Mouse (Mus musculus) hindbrain, embryonic 11.5 days (tissue): ENCODE measurements around the gene Crkl. TPM values are rescaled to one million over a fixed set of nuclear protein-coding genes. Genes with fewer than 3 reads are reported as not detected.

Experiments
- ATAC-seq: fragments of 200-750 bp; cut with Nextera tagmentation; 2 replicates; pipeline ENCODE4 v1.8.0; 2017; ENCODE audit warnings: mild to moderate bottlenecking, moderate TSS enrichment, moderate library complexity; ENCODE audit not compliant: low FRiP score
- DNase-seq: peaks from one replicate; pipeline ENCODE4 v3.0.0-alpha.2; 2015; ENCODE audit warnings: low spot score
- H3K27ac ChIP-seq: fragments of 300-500 bp; sonication (generic); 2 replicates; pipeline ENCODE4 v1.5.1; 2014; ENCODE audit warnings: mild to moderate bottlenecking, low read depth, low read length
- H3K27me3 ChIP-seq: fragments of 300-500 bp; sonication (generic); 2 replicates; pipeline ENCODE4 v1.6.1; 2014; ENCODE audit warnings: mild to moderate bottlenecking, low read length, moderate library complexity, mixed read lengths; ENCODE audit not compliant: control insufficient read depth, insufficient read depth
- H3K36me3 ChIP-seq: fragments of 300-500 bp; sonication (generic); 2 replicates; pipeline ENCODE4 v1.6.1; 2014; ENCODE audit warnings: mild to moderate bottlenecking, low read length, moderate library complexity, mixed read lengths; ENCODE audit not compliant: control insufficient read depth, insufficient read depth
- H3K4me1 ChIP-seq: fragments of 300-500 bp; sonication (generic); replicated peaks from 2 replicates; pipeline ENCODE4 v1.6.1; 2014; ENCODE audit warnings: low read length, mixed read lengths; ENCODE audit not compliant: control insufficient read depth, insufficient read depth
- H3K4me2 ChIP-seq: fragments of 300-500 bp; sonication (generic); replicated peaks from 2 replicates; pipeline ENCODE4 v1.6.1; 2014; ENCODE audit warnings: mild to moderate bottlenecking, low read depth, low read length
- H3K4me3 ChIP-seq: fragments of 300-500 bp; sonication (generic); 2 replicates; pipeline ENCODE4 v1.5.1; 2014; ENCODE audit warnings: low read depth, low read length
- H3K9ac ChIP-seq: fragments of 300-500 bp; sonication (generic); 2 replicates; pipeline ENCODE4 v1.6.1; 2014; ENCODE audit warnings: low read depth, low read length
- H3K9me3 ChIP-seq: fragments of 300-500 bp; sonication (generic); 2 replicates; pipeline ENCODE4 v1.6.1; 2016; ENCODE audit warnings: low read length; ENCODE audit not compliant: control insufficient read depth
- WGBS: fragments of 180-500 bp; shearing (Covaris S2); extraction: QIAGEN DNeasy Blood & Tissue Kit; methylation state at CpG from one replicate; pipeline ENCODE4 v1.1.7; 2014; 5-methylcytosine and 5-hydroxymethylcytosine counted together
- polyA plus RNA-seq: library from polyadenylated mRNA; unstranded; fragments of >200 nt; fragmentation: Nextera tagmentation; extraction: Ambion mirVana; gene quantifications from 2 replicates; pipeline ENCODE4 v1.2.1, GENCODE M21; 2014

Gene Crkl
- polyA plus RNA-seq, 1 experiment from 2014 or later: 79.1 TPM

DNA sequence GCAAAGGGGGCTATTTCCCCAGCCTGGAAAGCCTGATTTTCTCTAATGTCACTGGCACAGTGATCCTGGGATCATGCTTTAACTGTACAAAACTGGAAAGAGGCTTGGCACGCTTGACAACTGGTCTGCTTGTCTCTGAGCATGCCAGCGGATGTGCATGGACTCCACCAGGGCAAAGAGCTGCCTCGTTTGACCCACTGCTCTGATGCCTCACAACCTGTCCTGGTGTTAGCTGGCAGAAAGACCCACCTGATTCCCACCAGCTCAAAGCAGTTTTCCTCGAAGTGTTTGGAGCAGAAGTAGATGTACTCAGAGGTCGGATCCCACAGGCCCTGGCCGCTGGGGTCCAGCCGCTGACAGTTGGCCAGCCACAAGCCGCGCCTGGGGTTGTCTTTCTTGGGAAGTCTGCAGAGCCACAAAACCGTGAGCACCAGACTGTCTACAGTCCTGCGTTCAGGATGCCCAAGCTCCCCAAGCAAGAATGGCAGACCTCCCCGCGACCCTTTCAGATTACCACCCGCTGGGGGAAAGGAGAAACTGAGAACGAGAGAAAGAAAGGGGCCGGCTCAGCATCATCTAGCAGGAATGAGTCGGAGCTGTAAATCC, 78.3 kb downstream of the Crkl start:
- no peaks in the 10 kb centered on the region; the same call in 1 of the 2 replicates for H3K4me1 ChIP-seq
- H3K9me3 ChIP-seq: no peaks in the 10 kb centered on the region
- DNase-seq (peak; percentile 8), ATAC-seq (peak; percentile 20; the same call in 1 of the 2 replicates)
- H3K27ac ChIP-seq: peak overlapping the region; percentile 90
- H3K4me3 ChIP-seq: peak overlapping the region; percentile 48
- H3K9ac ChIP-seq: peak overlapping the region; percentile 68
- H3K36me3 ChIP-seq: peaks cover 10% of the 10 kb centered on the region; the same call in 1 of the 2 replicates
- no peaks in the 10 kb centered on the region for H3K27me3 ChIP-seq
- H3K4me2 ChIP-seq: peak overlapping the region; percentile 59
- WGBS: 23% methylated on average over 17 of the region's 17 CpGs

GRCm38 (mm10) chr16:17530640-17531288, 79.0 kb downstream of the Crkl start, which contains the start of gene Thap7:
Thap7 (minus strand) TSS chr16:17531136.
- under 1% methylated on average over 67 of the region's 67 CpGs for WGBS
- Histone ChIP-seq H3K4me3 (peak within 1 kb of the TSS; percentile 48), H3K27me3 (no peaks in the 10 kb centered on the region), H3K9ac (peak within 1 kb of the TSS; percentile 68), H3K4me1 (no peaks in the 10 kb centered on the region; the same call in 1 of the 2 replicates), H3K27ac (peak within 1 kb of the TSS; percentile 90), H3K9me3 (no peaks in the 10 kb centered on the region), H3K4me2 (peak within 1 kb of the TSS; percentile 59), H3K36me3 (peaks cover 5% of the 10 kb centered on the region; the same call in 1 of the 2 replicates)
- DNase-seq: peak; percentile 98
- peak; percentile 96 for ATAC-seq

- Histone ChIP-seq H3K4me2 (no peak overlapping the region), H3K36me3 (peaks cover 5% of the 10 kb centered on the region; the same call in 1 of the 2 replicates), H3K27me3 (no peaks in the 10 kb centered on the region), H3K4me3 (no peak overlapping the region), H3K27ac (no peak overlapping the region), H3K4me1 (no peaks in the 10 kb centered on the region; the same call in 1 of the 2 replicates), H3K9me3 (no peaks in the 10 kb centered on the region), H3K9ac (no peak overlapping the region)
- WGBS: 65% methylated on average over 4 of the region's 4 CpGs
- ATAC-seq (no peak), DNase-seq (peak; percentile 25)
Measured at GRCm38 (mm10) chr16:17532271-17532670, 80.5 kb downstream of the Crkl start.

DNA sequence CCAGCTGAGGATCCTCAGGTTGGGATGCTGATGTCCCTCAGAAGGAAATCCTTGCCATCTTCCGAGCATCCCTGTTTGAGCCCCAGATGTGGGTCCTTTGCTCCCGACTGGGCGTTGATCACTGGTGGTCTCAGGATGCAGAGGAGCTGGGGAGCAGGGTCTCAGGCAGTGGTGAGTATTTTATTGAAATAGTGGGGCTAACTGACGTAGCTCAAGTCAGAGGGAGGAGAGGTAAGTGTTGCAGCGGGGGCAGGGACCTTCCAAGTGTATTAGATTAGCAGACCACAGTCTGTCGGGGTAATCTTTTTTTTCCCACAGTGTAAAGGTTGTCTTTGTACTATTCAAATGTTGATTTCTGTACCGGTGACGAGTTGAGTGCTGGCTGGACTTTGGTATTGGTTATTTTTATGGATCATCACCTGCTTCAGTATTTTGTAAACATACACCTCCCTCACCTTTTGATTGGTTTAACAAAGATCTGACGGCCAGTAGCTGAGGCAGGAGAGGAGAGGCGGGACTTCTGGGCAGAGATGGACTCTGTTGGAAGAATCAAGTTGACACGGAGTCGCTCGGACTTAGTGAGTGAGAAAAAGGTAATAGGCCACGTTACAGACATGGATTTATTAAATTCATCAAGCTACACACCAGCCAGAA, 81.0 kb downstream of the Crkl start:
- ATAC-seq (no peak), DNase-seq (no peak)
- no peaks in the 10 kb centered on the region for H3K27me3 ChIP-seq
- peaks cover 3% of the 10 kb centered on the region; the same call in 1 of the 2 replicates for H3K36me3 ChIP-seq
- H3K4me2 ChIP-seq: no peak overlapping the region
- 71% methylated on average over 14 of the region's 14 CpGs for WGBS
- no peak overlapping the region for H3K9ac ChIP-seq
- no peak overlapping the region for H3K27ac ChIP-seq
- H3K4me1 ChIP-seq: no peaks in the 10 kb centered on the region; the same call in 1 of the 2 replicates
- H3K4me3 ChIP-seq: no peak overlapping the region
- no peaks in the 10 kb centered on the region for H3K9me3 ChIP-seq

DNA sequence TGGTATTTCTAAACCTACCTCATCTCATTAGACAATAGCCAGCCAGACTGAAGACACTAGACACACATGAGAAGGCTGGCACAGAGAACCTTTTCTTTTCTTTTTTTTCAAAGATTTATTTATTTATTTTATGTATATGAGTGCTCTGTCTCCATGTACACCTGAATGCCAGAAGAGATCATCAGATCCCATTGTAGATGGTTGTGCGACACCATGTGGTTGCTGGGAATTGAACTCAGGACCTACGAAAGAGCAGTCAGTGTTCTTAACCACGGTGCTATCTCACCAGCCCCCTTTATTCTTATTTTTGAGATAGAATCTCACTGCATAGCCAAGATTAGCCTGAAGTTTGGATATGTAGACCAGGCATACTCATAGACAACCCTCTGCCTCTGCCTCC, 84.8 kb downstream of the Crkl start:
- no peak overlapping the region for H3K4me3 ChIP-seq
- H3K9me3 ChIP-seq: no peaks in the 10 kb centered on the region
- no peak for ATAC-seq
- H3K27ac ChIP-seq: no peak overlapping the region
- 88% methylated on average over 3 of the region's 3 CpGs for WGBS
- no peak for DNase-seq
- H3K4me1 ChIP-seq: no peaks in the 10 kb centered on the region
- no peaks in the 10 kb centered on the region for H3K27me3 ChIP-seq
- no peak overlapping the region for H3K9ac ChIP-seq
- H3K36me3 ChIP-seq: no peaks in the 10 kb centered on the region
- H3K4me2 ChIP-seq: no peak overlapping the region

Other genes starting within 250 kb of the Crkl start
- 415 and 422 TPM in 2 replicates for gene Ube2l3, start 249.3 kb upstream of the Crkl start, polyA plus RNA-seq
- 0.78 and 1.0 TPM in 2 replicates for gene Rimbp3, start 243.4 kb upstream of the Crkl start, polyA plus RNA-seq
- gene Hic2, start 218.4 kb upstream of the Crkl start, polyA plus RNA-seq: 7.9 and 8.7 TPM in 2 replicates
- gene Tmem191c, start 175.9 kb upstream of the Crkl start, polyA plus RNA-seq: 5.7 and 7.7 TPM in 2 replicates
- 0.24 and 0.74 TPM in 2 replicates for gene Serpind1, start 120.6 kb upstream of the Crkl start, polyA plus RNA-seq
- 8.3 and 9.0 TPM in 2 replicates for gene Snap29, start 46.0 kb upstream of the Crkl start, polyA plus RNA-seq
- 43.4 and 45.3 TPM in 2 replicates for gene Pi4ka, start 45.7 kb upstream of the Crkl start, polyA plus RNA-seq
- 2.5 and 2.6 TPM in 2 replicates for gene Aifm3, start 37.6 kb downstream of the Crkl start, polyA plus RNA-seq
- gene Lztr1, start 56.7 kb downstream of the Crkl start, polyA plus RNA-seq: 85.3 and 85.8 TPM in 2 replicates
- gene Thap7, start 79.1 kb downstream of the Crkl start, polyA plus RNA-seq: 47.6 and 49.3 TPM in 2 replicates
- gene Lrrc74b, start 109.3 kb downstream of the Crkl start, polyA plus RNA-seq: 0.52 and 1.1 TPM in 2 replicates
- 0.49 and 0.63 TPM in 2 replicates for gene P2rx6, start 109.9 kb downstream of the Crkl start, polyA plus RNA-seq
- gene Slc7a4, start 131.2 kb downstream of the Crkl start, polyA plus RNA-seq: 1.9 and 2.1 TPM in 2 replicates
- 39.1 and 40.9 TPM in 2 replicates for gene Smpd4, start 167.4 kb downstream of the Crkl start, polyA plus RNA-seq
- gene Ccdc74a, start 194.5 kb downstream of the Crkl start, polyA plus RNA-seq: 4.4 and 5.9 TPM in 2 replicates